Mouse (Mus musculus) induced T-regulatory cell, adult 2 months (primary cell): ENCODE measurements around the gene Sh3tc1.

Source experiments
- DNase-seq: peaks from one replicate; pipeline ENCODE4 v3.0.0-alpha.2; 2012; ENCODE audit warnings: low read depth

The Sh3tc1 gene

DNA sequence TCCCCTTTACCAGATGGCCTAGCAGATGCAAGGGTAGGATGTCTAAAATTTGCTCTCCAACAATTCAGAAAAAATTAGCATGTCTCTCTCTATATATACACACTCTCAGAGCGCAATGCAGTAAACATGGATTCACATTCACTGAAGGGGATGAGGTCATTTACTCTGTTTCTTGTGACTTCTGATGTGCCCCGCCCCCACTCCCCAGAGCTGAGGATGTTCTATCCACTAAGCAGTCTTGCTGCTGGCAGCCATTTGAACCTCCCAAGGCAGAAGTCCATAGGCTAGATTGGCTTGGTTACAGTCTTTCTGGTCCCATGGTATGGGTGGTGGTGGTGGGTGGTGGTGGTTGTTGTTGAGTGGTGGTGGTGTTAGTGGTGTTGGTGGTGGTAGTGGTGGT lies 17.9 kb downstream of the Sh3tc1 start:
- no peak for DNase-seq

DNA sequence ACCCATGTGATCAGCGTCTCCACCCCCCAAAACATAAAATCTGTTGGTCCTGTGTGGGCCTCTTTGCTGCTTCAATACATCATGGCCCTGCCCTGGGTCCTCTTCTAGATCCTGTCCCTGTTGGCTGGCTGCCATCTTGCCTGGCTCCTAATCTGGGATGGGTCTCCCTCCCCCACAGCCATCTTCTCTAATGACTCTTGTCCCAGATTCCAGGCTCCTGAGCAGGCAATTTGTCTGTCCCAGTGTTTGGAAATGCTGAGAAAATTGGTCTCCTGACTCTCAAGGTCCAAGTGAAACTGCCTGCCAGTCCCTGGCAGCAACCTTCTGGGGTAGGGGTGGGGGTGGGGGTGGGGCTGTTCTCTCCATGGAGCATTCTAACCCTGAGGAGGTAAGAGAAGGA lies 19.9 kb downstream of the Sh3tc1 start:
- DNase-seq: no peak

DNA sequence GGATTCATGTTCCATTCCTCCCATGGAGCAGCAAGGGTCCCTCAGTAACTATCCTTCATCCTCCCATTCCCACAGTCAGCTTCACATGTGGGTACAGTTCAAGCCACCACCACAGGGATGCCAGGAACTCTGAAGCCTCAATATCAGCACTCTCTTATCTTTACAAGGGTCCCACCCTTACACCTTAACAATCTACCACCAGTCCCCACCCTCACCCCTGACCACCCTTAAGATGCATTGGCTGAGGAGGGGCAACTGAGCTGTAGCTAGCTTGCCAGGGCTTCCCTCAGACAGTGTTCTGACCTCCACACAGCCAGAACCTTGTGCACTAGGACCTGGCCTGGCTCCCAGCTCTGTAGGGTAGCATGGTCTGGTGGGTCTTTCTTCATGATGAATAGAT lies 20.4 kb downstream of the Sh3tc1 start:
- no peak for DNase-seq

DNA sequence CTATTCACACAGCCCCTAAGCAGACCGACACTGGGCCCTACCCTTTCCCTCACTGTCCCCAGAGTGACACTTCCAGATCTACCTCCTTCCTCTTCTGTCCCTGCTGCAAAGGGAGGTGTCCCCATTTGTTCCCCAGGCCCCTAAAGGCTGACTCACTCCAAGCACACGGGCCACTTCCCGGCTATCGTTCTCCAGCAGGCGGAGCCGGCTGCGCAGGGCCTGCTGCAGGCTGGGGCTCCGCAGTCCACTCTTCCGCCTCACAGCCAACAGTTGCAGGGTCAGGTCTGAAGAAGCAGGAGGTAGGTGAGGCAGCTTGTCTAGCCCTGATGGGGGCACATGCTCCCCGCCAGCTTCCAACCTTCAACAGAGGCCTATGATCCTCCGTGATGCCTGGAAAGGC lies 21.0 kb downstream of the Sh3tc1 start:
- DNase-seq: no peak

DNA sequence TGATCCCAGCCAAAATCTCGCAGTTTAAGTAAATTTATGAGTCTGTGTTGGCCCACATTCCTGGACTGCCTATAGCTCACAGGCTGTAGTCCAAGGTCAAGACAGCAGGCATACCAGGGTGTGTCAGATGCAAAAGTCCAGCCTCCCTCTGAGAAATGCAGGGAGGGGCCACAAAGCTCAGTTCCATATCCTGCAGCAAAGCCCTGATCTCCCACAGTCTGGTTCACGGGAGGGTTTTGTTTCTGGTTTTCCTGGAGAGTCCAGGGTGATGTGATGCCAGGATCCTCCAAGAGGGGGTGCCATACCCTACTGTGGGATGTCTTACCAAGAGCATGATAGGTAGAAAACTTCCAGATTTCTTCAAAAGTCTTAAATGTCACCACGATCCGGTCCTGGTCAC lies 21.8 kb downstream of the Sh3tc1 start:
- peak; percentile 23 for DNase-seq

DNA sequence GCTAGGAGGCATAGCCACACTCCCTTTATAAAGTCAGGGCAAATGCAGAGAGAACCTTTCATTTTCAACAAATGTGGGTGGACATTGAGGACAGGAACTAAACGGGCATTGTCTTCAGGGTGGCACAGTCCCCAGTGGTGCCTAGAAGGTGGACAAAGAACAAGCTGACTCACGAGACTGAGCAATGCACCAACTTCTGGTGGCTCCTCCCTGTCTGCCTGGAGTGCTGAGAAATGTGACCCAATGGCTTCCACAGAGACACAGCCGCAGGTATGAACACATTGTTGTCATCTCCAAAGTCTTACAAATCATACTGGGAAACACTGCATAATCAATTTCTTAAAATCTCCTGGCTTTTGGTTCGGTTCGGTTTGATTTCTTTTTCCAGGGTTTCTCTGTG lies 22.3 kb downstream of the Sh3tc1 start:
- DNase-seq: no peak

DNA sequence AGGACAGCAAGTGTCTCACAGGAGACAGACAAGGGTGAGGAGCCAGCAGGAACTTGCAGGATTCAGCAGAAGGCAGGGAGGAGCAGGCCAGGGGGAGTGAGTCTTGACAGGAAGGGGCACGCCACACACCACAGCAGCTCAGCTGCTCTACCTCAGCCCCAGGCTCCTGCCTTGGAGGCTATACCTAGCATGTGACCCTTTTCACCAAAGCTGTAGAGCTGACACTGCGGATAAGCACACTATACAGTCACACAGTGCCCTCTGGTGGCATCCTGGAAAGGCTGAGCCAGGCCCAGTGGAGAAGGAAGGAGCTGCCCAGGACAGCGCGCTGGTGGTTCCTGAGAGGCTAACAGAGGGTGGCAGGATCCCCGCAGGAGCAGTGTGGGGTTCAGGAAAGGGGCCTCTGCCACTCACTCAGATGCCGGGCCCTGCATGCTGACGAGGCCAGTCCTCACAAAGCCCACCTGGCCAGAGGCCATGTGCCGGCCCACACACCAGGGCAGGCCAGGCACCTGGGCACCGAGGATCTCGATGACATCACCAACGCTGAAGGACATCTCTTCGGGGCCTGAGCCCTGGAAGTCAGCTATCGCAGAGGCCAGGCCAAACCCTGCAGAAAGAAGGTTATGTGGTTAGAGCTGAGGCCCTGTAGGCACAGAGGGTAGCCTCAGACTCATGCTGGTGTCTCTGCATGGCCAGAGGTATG lies 26.0 kb downstream of the Sh3tc1 start:
- DNase-seq: peak; percentile 61

DNA sequence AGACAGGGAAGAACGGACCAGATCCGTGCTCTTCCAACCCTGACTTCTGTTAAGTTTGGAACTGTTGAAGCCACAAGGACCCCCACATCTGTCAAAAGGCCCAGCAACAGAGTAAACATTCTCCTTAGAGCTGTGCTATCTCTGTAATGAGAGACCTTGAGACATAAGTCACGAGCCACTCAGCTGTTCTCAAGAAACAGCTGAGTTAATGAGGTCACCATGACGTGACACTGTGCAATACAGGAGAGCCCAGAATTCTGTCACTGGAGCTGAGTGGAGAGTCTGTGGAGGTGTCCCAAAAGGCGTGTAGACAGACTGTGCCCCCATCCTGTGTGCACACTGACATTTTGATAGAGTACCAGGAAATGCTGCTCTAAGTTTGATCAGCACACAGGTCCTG lies 27.3 kb downstream of the Sh3tc1 start:
- no peak for DNase-seq

DNA sequence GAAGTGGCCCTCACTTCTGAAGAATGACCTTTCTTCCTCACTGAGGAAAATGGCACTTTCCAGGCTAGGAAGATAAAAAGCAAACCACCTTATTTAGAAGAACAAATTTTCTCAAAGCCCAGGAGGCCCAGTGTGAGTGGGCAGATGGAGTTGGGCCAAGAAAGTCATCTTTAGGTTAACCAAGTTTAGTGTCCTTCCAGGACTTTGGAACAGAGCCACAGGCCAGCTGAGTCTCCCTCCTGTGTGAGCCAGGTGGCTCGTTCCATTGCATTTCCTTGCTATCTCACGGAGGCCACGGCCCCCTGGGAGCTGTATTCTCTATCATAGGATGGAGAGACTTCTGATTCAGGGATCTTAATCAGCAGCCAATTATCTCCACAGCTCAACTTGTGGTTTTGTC lies 28.9 kb downstream of the Sh3tc1 start:
- no peak for DNase-seq

DNA sequence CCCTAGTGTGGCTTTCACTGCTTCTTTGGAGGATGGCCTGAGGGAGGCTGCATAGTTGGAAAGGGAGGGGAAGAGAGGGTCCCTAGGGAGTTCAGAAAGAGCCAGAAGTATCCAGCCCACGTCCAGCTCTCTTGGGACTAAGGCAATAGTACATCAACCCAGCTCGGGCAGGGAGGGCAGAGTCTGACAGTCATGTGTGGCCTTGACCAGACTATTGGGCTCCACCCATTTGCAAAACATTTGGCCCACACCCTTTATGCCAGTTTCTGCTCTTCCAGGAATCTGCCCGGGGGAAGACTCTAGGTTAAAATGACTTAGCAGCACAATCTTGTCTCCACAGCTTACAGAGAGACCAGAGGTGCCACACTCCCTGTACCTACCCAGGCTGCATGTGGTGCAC lies 29.3 kb downstream of the Sh3tc1 start:
- DNase-seq: no peak

DNA sequence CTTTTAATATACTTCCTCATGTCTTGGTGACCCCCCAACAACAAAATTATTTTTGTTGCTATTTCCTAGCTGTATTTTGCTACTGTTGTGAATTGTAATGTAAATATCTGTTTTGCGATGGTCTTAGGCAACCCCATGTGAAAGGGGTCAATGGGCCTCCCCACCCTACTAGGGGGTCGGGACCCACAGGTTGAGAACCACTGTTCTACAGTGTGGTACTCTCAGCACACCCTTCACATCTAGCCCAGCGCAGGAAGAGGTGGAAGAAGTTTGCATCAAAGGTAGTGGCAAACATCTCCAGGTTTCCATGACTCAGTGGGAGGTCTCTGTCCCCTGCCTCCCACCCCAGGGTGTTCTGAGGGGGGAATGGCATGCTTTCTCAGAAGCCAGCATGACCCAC lies 34.4 kb downstream of the Sh3tc1 start:
- DNase-seq: no peak

DNA sequence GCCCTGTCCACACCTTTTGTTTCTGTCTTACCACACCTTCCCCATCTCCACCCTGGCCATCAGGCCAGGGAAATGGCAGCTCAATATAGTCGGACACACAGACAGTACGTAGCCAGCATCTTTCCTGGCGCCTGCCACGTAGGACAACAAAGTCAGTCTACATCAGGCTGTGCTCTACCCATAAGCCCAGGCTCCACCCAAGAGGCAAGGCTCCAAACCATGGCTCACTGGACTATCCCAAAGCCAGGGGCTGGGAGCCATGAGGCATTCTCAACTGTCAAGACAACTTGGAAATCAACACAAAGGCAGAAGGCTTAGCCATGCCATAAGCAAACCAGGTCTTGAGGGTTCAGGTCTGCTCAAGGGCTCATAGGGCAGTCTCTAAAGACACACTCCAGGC lies 36.0 kb downstream of the Sh3tc1 start:
- no peak for DNase-seq

DNA sequence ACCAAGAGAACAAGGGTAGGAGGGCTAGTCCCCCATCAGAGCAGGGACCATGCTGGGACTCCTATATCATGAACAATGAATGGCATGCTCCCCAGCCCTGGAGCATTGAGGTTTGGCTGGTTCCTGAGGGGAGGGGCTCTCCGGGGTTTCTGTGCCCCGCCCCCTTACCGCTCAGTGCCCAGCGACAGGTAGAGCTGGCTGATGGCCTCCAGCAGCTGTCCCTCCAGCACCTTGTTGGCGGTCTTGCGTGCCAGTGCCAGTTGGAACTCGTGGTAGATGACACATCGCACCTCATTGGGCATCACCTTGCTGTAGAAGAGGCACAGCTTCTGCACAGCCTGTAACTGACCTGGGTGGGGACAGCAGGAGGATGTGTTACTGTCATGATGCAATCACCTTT lies 36.6 kb downstream of the Sh3tc1 start:
- DNase-seq: no peak

DNA sequence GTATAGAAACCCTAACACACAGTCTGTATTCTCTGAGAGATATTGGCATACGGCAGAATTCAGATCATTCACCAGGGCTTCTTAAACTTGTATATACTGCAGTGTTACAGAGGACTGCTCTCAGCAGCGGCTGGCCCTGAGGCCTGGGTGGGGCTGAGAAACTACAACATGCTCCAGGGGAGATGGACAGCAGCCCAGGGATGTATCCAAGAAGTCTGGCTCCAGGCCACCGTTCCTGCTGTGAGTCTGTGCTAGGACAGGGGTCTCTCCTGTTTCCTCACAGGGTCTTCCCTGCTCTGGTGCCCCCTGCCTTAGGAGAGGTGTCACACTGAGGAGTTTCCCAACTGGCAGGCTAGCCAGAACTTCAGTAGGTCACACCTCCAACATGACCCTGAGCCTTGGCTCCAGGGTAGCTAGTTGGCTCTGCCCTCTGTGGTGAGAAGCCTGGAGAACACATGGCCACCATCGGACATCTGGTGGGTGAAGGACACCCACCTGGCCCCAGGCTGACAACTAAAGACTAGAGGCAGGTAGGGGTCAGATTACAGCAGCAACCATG lies 37.1 kb downstream of the Sh3tc1 start:
- DNase-seq: no peak

DNA sequence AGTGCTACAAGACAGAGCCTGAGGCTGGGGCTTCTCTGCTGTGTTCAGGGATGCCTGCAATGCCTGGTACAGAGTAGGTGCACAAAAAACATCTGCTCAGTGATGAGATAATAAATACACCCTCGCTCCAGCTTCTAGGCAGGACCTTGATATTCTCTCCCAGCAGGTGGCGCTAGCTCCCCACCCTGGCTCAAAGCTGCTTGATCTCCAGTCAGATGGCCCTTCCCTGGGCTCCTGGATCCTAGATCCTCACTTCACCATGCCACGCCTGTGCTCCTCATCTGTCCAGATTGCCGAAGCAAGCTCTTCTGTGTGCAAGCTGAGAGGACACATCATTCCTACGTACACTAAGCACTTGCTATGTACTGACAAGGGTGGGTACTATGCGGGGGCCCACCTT lies 38.7 kb downstream of the Sh3tc1 start:
- DNase-seq: peak; percentile 57

DNA sequence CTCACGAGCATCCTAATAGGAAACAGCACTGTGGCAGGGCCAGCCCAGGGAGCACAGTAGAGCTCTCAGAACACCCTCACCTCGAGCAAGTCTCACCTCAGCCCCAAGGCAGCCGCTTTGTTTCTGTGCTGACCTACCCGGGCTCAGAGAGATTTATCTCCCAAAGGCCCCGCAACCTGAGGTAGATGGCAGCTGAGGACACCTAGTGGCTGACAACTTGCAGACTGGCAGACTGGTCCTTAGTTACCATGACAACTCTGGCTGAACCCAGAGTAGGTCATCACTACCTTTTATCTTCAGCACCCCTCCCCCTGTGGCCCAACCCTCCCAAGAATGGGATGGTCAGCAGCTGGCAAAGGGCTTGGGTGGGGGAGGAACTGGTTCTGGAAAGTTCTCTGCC lies 44.0 kb downstream of the Sh3tc1 start:
- peak; percentile 10 for DNase-seq

DNA sequence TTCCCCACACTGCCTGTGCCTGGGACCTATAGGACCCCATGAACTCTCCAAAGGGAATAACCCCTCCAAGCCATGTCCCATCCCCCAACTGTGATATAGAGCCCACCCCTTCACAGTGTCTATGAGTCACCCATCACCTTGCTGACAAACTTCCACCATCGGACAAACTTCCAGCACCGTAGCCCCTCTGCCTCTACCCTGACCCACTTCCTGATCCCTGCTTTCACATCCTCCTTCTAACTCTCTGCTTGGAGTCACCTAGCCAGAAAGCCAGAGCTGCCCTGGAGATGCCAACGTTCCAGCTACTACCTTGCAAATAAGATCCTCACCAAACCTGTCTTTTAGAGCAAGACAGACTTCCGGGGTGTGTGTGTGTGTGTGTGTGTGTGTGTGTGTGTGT lies 46.1 kb downstream of the Sh3tc1 start:
- DNase-seq: no peak

DNA sequence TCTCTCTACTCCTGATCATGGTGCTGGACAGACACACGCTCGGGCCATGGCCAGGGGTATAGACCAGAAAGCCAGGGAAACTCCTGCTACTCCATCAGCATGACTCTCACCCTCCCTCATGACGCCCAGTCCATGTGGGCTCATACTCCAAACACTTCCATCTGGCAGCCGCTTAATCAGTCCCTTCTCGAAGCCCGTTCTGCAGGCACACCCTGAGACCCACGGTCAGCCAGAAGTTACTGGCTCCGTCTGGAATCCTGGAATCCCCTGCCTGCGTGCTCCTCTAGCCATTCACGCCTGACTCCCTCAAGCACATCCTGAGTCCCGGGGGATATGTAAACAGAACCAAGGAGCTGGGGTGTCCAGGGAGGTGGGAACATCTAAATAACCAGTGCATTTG lies 48.5 kb downstream of the Sh3tc1 start:
- no peak for DNase-seq

DNA sequence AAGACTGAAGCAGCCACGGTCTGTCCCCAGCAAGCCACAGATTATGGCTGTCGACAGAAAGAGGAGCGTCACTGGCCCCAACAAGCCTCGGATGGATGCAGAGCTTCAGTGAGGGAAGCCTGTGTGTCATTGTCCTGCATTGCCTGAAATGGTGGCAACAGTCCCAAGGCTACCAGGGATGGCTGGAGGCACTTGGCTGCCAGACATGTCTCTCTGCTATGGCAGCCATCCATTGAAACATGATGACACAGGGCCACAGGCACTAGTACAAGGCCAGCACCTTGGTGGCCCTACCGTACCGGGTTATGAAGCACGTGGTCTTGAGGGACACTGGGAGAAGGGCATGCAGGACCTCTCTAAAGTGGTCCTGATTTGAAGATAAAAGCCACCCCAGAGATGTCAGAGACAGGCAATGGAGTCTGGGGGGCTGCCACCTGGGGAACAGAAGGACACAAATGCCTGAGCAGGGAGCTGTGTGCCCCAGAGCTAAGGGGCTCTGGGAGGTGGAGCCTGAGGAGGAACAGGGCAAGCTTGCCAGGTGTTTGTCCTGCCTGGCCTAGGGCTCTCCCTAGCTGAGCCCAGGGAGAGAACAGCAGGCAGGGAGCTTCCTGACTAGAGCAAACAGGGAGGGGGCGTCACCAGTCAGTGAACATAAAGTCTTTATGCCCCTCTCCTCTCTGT lies 49.2 kb downstream of the Sh3tc1 start:
- no peak for DNase-seq

DNA sequence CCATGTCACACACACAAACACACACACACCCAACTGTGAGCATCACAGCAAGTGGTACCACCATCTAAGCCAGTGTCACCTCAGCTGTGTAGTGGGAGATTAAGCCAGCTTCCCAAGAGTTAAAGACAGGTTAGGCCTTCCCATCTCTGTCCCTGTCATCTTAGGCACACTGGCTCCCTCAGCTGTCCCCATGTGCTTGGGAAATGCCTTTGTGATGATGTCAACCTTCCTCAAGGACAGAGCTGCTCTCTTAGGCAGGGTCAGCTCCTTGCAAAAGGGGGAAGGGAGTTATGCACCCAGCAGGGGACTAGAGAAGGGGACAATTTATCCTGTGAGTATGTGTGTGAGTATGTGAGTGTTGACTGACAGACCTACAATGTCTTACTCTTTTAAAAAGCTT lies 50.4 kb downstream of the Sh3tc1 start:
- DNase-seq: no peak

DNA sequence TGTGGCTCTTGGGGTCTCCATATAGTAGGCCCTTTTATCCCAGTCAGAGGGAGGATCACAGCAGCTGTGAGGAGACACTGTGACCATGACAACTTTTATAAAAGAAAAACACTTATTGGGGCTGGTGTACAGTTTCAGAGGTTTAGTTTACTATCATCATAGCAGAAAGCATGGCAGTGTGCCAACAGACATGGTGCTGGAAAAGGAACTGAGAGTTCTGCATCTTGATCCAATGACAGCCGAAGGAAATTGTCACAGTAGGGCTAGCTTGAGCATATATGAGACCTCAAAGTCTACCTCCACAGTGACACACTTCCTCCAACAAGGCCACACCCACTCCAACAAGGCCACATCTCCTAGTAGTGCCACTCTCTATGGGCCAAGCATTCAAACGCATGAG lies 50.9 kb downstream of the Sh3tc1 start:
- DNase-seq: no peak

DNA sequence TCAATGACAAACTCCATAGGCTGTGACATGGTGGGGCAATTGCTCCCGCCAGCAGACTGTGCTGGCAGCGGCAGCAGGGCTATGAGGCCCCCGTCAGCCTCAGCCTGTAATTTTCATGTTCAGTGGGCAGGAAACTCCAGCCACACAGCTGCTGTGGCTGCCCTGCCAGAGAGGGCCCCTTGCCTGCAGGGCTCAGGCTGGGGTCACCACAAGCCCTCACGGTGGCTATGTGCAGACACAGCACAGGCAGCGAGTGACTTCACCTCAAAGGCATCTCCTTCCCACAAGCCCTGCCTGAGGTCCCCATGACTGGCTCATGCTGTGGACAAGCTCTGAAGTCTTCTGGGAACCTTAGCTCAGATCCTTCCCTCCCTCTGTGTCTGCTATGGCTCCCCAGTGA lies 52.7 kb downstream of the Sh3tc1 start:
- no peak for DNase-seq

DNA sequence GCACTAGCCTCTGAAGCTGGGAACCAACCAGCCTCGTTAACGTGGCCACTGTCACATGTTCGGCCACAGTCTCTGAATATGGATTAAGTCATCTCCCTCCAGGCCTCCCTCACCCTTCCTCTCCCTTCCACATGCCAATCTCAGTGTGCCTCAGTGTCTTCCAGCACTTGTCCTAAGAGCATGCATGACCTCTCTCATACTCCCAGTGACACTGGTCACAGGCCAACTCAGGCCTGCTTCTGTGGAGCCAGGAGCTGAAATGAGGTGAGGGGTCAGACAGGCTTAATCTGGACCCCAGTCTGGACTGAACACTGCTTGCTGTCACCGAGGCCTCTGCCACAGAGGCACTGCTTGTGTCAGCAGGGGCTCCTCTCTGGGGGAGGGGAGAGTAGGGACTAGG lies 53.5 kb downstream of the Sh3tc1 start:
- no peak for DNase-seq

DNA sequence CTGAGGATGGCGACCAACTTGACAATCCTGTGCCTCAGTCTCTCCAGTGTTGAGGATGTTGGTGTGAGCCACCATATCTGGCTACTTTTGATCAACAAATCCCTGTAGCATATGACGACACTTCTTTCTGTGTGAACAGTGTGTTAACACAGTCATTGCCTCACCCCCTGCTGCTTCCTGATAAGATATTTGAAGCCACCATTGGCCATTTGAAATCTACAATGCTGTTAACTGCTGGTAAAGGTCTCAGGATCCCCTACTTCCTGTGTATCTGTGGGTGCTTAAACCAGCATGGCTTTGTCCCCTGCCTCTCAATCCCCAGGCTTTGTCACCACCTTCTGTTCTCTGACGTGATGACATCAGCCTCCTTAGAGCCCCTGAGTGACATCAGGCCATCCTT lies 54.7 kb downstream of the Sh3tc1 start:
- no peak for DNase-seq
